Mouse (Mus musculus): ENCODE data around the gene Ston2. TPM values are rescaled to one million over a fixed set of nuclear protein-coding genes. Genes with fewer than 3 reads are reported as not detected.
A peak's percentile ranks its signal among the peaks of the same experiment; 100 is the strongest.

Gene Ston2
- total RNA-seq, 2 experiments from 2014 or later, result 56.7 to 69.9 TPM

GRCm38 (mm10) chr12:91709232-91709631, 79.0 kb downstream of the Ston2 start:
- DNase-seq (ENCODE audit: low spot score in 2 of 2), result no peak

DNA sequence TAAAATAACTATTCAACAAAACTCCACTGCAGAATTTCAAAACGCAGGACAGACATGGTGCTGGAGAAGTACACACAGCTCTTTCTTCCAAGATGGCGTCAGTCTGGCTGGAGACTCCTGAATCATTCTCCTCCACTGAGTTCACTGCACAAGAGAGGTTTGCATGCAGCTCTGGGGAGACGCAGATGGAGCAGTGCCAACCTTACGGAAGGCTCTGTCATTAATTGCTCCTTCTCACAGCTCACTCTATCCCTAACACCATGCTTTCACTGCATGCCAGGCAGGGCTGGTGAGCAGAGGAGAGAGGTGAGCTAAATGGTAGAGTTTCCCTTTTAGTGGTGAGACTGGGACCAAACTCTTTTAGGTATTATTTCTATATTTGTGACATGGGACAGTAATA, 80.4 kb downstream of the Ston2 start:
- DNase-seq (ENCODE audit: low spot score in 2 of 2), result no peak

- DNase-seq (ENCODE audit: low spot score in 2 of 2), result peak in 1 of 2 experiments; percentile 54
Observed at GRCm38 (mm10) chr12:91703533-91703932, 84.7 kb downstream of the Ston2 start.

- DNase-seq (ENCODE audit: low spot score in 2 of 2), result no peak
Observed at GRCm38 (mm10) chr12:91702829-91703228, 85.4 kb downstream of the Ston2 start.

GRCm38 (mm10) chr12:91699451-91700141, 88.6 kb downstream of the Ston2 start:
- no peak for DNase-seq (ENCODE audit: low spot score in 2 of 2)

DNA sequence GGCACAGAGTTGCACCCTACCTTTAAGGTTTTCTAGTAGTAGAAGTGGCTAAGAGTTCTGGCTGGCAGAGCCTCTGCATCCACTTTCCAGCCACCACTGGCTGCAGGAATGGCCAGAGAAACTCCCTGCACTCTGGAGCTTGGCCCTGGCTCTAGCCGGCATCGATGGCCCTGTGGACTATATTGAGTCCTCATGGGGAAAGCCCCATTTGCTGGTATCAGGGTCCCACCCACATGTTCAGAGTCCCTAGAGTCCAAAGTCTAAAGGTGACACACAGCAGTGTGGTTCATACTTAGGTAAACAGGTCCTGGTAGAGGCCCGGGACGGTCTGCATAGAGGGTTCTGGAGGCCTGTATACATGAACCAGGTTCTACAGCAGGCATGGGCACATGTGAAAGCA, 92.0 kb downstream of the Ston2 start:
- DNase-seq (ENCODE audit: low spot score in 2 of 2), result no peak

- no peak for DNase-seq (ENCODE audit: low spot score in 2 of 2)
Observed at GRCm38 (mm10) chr12:91695761-91696160, 92.4 kb downstream of the Ston2 start.

DNA sequence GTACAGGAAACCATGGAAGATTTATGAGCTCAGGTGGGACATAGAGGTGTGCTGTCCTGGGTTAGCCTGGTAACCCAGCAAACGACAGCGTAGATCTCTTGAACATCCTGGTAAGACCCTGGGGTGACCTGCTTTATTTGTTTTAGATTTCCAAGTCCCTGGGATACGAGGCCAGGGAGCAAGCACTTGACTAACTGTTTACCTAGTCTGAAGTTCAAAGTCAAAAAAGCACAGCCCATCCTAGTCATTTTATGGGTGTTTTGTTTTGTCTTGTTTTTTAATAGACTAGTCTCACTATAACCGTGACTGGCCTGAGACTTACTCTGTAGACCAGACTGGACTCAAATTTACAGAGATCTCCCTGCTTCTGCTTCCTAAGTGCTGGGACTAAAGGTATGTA, 93.4 kb downstream of the Ston2 start:
- DNase-seq (ENCODE audit: low spot score in 2 of 2), result no peak

DNA sequence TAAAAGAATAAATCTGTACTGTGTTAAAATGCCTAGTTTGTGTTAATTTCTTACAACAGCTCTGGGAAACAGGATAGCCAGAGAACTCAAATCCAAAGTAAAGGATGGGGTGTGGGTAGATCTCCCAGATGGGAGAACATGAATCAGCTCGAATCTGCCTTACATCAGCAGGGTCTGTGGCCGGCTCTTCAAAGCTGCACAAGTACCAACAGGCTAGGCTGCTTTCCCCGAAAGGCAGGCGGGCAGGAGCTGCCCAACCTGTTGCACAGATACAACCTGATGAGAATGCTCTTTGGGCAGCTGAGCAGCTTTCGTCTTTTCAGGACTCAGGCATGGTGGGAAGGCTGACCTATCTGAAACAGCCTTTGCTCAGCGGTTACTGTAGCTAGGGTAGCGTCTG, 94.6 kb downstream of the Ston2 start:
- no peak for DNase-seq (ENCODE audit: low spot score in 2 of 2)

GRCm38 (mm10) chr12:91692991-91693390, 95.2 kb downstream of the Ston2 start:
- DNase-seq (ENCODE audit: low spot score in 2 of 2), result no peak

DNA sequence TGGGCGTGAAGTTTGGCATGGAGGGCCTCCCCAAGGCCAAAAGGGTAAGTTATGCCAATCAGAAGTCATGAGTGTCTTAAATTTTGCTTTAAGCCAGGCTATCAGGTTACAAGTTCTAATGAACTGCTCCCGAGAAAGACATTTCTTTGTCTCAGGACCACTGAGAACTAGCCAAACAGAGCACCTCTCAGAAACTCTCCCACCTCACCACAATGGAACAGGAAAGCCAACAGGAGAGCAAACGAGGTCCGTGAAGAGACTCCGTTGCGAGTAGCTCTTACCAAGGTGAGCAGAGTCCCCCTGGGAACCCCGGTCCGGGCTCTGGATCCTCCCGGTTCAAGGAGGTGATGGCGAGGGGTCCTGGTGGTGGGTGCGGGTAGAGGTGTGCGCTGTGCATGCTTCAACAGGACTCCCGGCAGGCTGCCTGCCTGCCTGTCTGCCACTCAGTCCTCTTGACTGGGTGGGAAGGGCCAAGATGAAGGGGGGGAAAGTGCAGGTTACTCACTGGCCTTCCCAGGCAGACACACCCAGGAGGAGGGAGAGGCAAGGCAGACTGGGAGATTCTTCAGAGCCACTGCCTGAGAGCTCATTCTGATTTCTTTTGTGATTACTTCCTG, 102.4 kb downstream of the Ston2 start:
- DNase-seq (ENCODE audit: low spot score in 2 of 2), result no peak

DNA sequence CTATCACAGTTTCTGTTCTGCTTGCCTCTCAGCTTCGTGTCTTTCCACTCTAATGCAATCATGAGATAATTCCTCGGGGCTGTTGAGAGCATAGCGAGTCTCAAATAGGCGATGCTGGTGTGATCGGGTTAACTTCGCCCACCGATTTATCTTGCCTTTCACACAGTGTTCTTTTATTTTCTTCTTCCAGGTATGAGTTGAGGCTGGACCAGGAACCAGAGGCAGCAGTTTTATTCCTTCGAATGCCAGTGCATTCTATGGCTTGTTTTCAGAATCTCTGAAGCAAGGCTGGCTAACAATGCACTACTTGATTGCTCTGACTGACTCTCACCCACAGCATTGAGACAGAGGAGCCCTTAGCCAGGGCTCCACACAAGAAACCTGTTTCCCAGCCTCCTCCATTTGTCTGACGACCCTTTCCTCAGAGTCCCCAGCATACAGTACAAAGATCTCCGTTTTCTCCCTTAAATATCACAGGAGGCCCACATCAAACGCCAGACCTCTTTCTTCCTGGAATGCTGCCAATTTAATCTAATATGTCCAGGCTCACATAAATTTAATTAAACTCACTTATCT, 103.3 kb downstream of the Ston2 start:
- no peak for DNase-seq (ENCODE audit: low spot score in 2 of 2)

DNA sequence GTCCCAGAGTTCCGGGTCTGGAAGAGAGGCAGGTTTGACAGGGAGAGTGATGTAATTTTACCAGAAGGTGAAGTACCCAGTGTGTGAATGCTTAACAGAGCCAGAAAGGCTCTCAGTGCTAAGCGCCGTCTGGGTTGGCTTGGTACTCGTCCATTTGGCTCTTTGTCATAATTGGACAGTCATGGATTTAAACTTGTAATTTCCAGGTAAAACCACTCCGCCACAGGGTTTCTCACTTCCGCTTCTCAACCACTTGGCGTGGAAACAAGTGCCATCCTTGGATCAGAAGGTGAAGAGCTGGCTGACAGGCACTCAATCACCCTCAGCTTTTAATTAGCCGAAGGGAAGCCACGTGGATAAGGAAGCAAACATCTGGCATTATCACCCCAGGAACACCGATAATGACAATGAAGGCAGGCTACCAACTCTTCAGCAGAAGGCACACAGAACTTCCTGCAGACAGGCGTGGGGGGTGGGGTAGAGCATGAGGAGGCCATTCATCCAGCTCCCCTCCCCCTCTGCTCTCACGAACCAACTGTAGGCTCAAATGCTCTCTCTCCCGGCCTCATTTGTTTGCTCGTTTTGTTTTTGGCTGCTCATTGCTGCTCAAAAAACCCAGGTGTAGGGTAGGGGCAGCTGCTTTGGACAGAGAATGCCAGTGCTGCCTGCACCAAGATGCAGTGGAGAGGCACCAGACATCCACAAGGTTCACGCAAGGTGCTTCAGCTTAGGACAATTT, 103.9 kb downstream of the Ston2 start:
- no peak for DNase-seq (ENCODE audit: low spot score in 2 of 2)

GRCm38 (mm10) chr12:91683549-91684100, 104.6 kb downstream of the Ston2 start:
- DNase-seq (ENCODE audit: low spot score in 2 of 2), result no peak

- DNase-seq (ENCODE audit: low spot score in 2 of 2), result no peak
Observed at GRCm38 (mm10) chr12:91683096-91683495, 105.1 kb downstream of the Ston2 start.

- no peak for DNase-seq (ENCODE audit: low spot score in 2 of 2)
Observed at GRCm38 (mm10) chr12:91679320-91680064, 108.7 kb downstream of the Ston2 start.

DNA sequence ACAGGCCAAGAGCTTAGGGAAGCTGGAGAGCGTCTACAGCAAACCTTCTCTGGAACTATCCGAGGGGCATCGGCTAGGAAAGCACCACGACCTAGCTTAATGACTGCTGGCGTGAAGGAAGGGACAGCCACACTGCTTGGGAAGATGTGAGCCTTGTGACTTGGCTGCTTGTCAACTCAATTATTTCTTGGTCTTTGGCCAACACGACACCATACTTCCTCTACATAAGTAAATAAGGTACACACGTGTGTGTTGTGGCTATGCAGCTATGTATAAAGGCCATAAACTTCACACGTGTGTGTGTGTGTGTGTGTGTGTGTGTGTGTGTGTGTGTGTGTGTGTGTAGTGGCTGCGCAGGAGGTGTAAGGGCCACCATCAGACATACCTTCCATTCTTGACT, 112.2 kb downstream of the Ston2 start:
- DNase-seq (ENCODE audit: low spot score in 2 of 2), result no peak

DNA sequence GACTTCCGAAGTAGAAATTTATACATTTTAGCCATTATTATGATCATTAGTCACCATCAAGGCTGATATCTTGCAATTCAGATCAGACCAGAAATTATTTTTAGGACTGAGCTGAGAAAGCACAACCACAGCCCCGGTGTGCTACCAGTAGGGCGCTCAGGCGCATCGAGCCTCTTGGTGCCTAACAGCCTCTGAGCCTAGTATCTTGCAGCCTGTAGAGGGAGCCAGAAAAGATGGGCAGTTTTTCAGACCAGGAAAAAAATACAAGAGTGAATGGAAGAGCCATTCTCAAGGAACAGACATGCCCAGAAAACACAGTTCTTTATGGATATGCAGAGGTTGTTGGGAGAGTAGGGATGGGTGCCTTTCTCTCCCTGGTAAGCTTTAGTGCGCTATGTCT, 115.0 kb downstream of the Ston2 start:
- no peak for DNase-seq (ENCODE audit: low spot score in 2 of 2)

GRCm38 (mm10) chr12:91672528-91672927, 115.7 kb downstream of the Ston2 start:
- DNase-seq (ENCODE audit: low spot score in 2 of 2), result no peak

- no peak for DNase-seq (ENCODE audit: low spot score in 2 of 2)
Observed at GRCm38 (mm10) chr12:91668529-91669245, 119.5 kb downstream of the Ston2 start.
